Mouse (Mus musculus): ENCODE measurements around the gene Ap1m2. TPM values are rescaled to one million over a fixed set of nuclear protein-coding genes. Genes with fewer than 3 reads are reported as not detected.

Ap1m2 gene
- 40.7 and 46.5 TPM in 2 replicates for polyA plus RNA-seq (2012; rRNA removed)

- DNase-seq (ENCODE audit: low spot score): peak; percentile 59
Measured at GRCm38 (mm10) chr9:21312134-21312533, at the start of gene Ap1m2. Gene Ap1m2 (minus strand): TSS chr9:21312337.

GRCm38 (mm10) chr9:21356981-21357718, 45.0 kb upstream of the Ap1m2 start:
- DNase-seq (ENCODE audit: low spot score): no peak

- no peak for DNase-seq (ENCODE audit: low spot score)
Measured at GRCm38 (mm10) chr9:21354796-21355195, 42.7 kb upstream of the Ap1m2 start.

- DNase-seq (ENCODE audit: low spot score): no peak
Measured at GRCm38 (mm10) chr9:21353373-21353686, 41.2 kb upstream of the Ap1m2 start.

- DNase-seq (ENCODE audit: low spot score): no peak
Measured at GRCm38 (mm10) chr9:21352463-21353372, 40.6 kb upstream of the Ap1m2 start.

GRCm38 (mm10) chr9:21351702-21352377, 39.7 kb upstream of the Ap1m2 start:
- no peak for DNase-seq (ENCODE audit: low spot score)

GRCm38 (mm10) chr9:21351178-21351577, 39.0 kb upstream of the Ap1m2 start:
- no peak for DNase-seq (ENCODE audit: low spot score)

- no peak for DNase-seq (ENCODE audit: low spot score)
Measured at GRCm38 (mm10) chr9:21348152-21348551, 36.0 kb upstream of the Ap1m2 start.

GRCm38 (mm10) chr9:21346627-21347365, 34.7 kb upstream of the Ap1m2 start:
- DNase-seq (ENCODE audit: low spot score): no peak

GRCm38 (mm10) chr9:21340411-21340810, 28.3 kb upstream of the Ap1m2 start:
- DNase-seq (ENCODE audit: low spot score): no peak

- peak; percentile 76 for DNase-seq (ENCODE audit: low spot score)
Measured at GRCm38 (mm10) chr9:21337652-21338051, 25.5 kb upstream of the Ap1m2 start.

GRCm38 (mm10) chr9:21336491-21336890, 24.4 kb upstream of the Ap1m2 start:
- no peak for DNase-seq (ENCODE audit: low spot score)

GRCm38 (mm10) chr9:21335391-21335790, 23.3 kb upstream of the Ap1m2 start:
- DNase-seq (ENCODE audit: low spot score): no peak

- DNase-seq (ENCODE audit: low spot score): no peak
Measured at GRCm38 (mm10) chr9:21334747-21335146, 22.6 kb upstream of the Ap1m2 start.

GRCm38 (mm10) chr9:21333523-21333922, 21.4 kb upstream of the Ap1m2 start:
- DNase-seq (ENCODE audit: low spot score): no peak

- DNase-seq (ENCODE audit: low spot score): no peak
Measured at GRCm38 (mm10) chr9:21332161-21333061, 20.3 kb upstream of the Ap1m2 start.

GRCm38 (mm10) chr9:21331365-21332140, 19.4 kb upstream of the Ap1m2 start:
- DNase-seq (ENCODE audit: low spot score): no peak

GRCm38 (mm10) chr9:21329699-21330289, 17.7 kb upstream of the Ap1m2 start:
- DNase-seq (ENCODE audit: low spot score): no peak

- DNase-seq (ENCODE audit: low spot score): no peak
Measured at GRCm38 (mm10) chr9:21329041-21329440, 16.9 kb upstream of the Ap1m2 start.
